Mouse (Mus musculus) heart, embryonic 14.5 days (tissue): ENCODE results near the gene Mad2l2. TPM values are rescaled to one million over a fixed set of nuclear protein-coding genes. Genes with fewer than 3 reads are reported as not detected.

Source experiments
- ATAC-seq: fragments of 200-750 bp; cut with Nextera tagmentation; 2 replicates; pipeline ENCODE4 v1.8.0; 2017; ENCODE audit warnings: low read depth, moderate TSS enrichment; ENCODE audit not compliant: insufficient number of reproducible peaks, insufficient read depth, low FRiP score
- H3K27ac ChIP-seq, 2 experiments: fragments of 200-500 bp in 1 of 2; fragments of 300-500 bp in 1 of 2; sonication (generic) in 1 of 2; replicated peaks in 1 of 2; 2 replicates each; pipeline ENCODE4 v1.5.1; 2012 to 2014; ENCODE audit warnings: low read depth in 2 of 2, low read length in 2 of 2, control low read depth in 1 of 2, mild to moderate bottlenecking in 1 of 2, mixed read lengths in 1 of 2; ENCODE audit not compliant: control insufficient read depth in 1 of 2, insufficient read depth in 1 of 2
- H3K27me3 ChIP-seq: fragments of 300-500 bp; sonication (generic); 2 replicates; pipeline ENCODE4 v1.6.1; 2014; ENCODE audit warnings: mild to moderate bottlenecking, low read length, control low read depth; ENCODE audit not compliant: control insufficient read depth, insufficient read depth
- H3K36me3 ChIP-seq: fragments of 300-500 bp; sonication (generic); 2 replicates; pipeline ENCODE4 v1.6.1; 2014; ENCODE audit warnings: mild to moderate bottlenecking, control low read depth, low read length, mixed read lengths; ENCODE audit not compliant: control insufficient read depth, insufficient read depth
- H3K4me1 ChIP-seq, 2 experiments: fragments of 200-500 bp in 1 of 2; fragments of 300-500 bp in 1 of 2; sonication (generic) in 1 of 2; 2 replicates each; pipeline ENCODE4 v1.6.1; 2012 to 2014; ENCODE audit warnings: low read length in 2 of 2, control low read depth in 1 of 2, mixed read lengths in 1 of 2; ENCODE audit not compliant: control insufficient read depth in 2 of 2, insufficient read depth in 2 of 2
- H3K4me2 ChIP-seq: fragments of 300-500 bp; sonication (generic); 2 replicates; pipeline ENCODE4 v1.6.1; 2014; ENCODE audit warnings: mild to moderate bottlenecking, low read length
- H3K4me3 ChIP-seq, 2 experiments: fragments of 200-500 bp in 1 of 2; fragments of 300-500 bp in 1 of 2; sonication (generic) in 1 of 2; 2 replicates each; pipeline ENCODE4 v1.5.1; 2012 to 2014; ENCODE audit warnings: low read length in 2 of 2, mild to moderate bottlenecking in 2 of 2, control low read depth in 1 of 2, low read depth in 1 of 2, moderate library complexity in 1 of 2; ENCODE audit not compliant: control insufficient read depth in 1 of 2, insufficient read depth in 1 of 2
- H3K9ac ChIP-seq: fragments of 300-500 bp; sonication (generic); 2 replicates; pipeline ENCODE4 v1.6.1; 2014; ENCODE audit warnings: mild to moderate bottlenecking, low read length
- H3K9me3 ChIP-seq: fragments of 300-500 bp; sonication (generic); 2 replicates; pipeline ENCODE4 v1.6.1; 2016; ENCODE audit warnings: low read length, control low read depth; ENCODE audit not compliant: control insufficient read depth
- WGBS: fragments of 180-500 bp; shearing (Covaris S2); extraction: QIAGEN DNeasy Blood & Tissue Kit; methylation state at CpG from one replicate; pipeline ENCODE4 v1.1.7; 2014; 5-methylcytosine and 5-hydroxymethylcytosine counted together
- polyA plus RNA-seq: library from polyadenylated mRNA; unstranded; fragments of >200 nt; fragmentation: Nextera tagmentation; extraction: Ambion mirVana; gene quantifications from 2 replicates; pipeline ENCODE4 v1.2.1, GENCODE M21; 2014

Mad2l2 gene
- polyA plus RNA-seq, 1 experiment from 2014 or later, result 40.9 TPM

- Histone ChIP-seq H3K27ac (no peak overlapping the region), H3K4me2 (no peak overlapping the region), H3K4me3 (no peak overlapping the region), H3K9ac (no peak overlapping the region), H3K27me3 (no peaks in the 10 kb centered on the region; the same call in 1 of the 2 replicates), H3K36me3 (no peaks in the 10 kb centered on the region), H3K4me1 (no peaks in the 10 kb centered on the region), H3K9me3 (peaks cover 5% of the 10 kb centered on the region; the same call in 1 of the 2 replicates)
- WGBS, result 70% methylated on average over 9 of the region's 9 CpGs
- no peak for ATAC-seq
Observed at GRCm38 (mm10) chr4:148120555-148120954, 9.6 kb upstream of the Mad2l2 start.

GRCm38 (mm10) chr4:148121362-148121761, 8.8 kb upstream of the Mad2l2 start:
- ATAC-seq, result no peak
- H3K4me1 ChIP-seq, result no peaks in the 10 kb centered on the region
- H3K9ac ChIP-seq, result no peak overlapping the region
- no peak overlapping the region for H3K4me3 ChIP-seq
- WGBS, result 75% methylated on average over 4 of the region's 4 CpGs
- H3K27ac ChIP-seq, result no peak overlapping the region
- H3K4me2 ChIP-seq, result no peak overlapping the region
- H3K9me3 ChIP-seq, result peaks cover 5% of the 10 kb centered on the region; the same call in 1 of the 2 replicates
- H3K27me3 ChIP-seq, result no peaks in the 10 kb centered on the region; the same call in 1 of the 2 replicates
- H3K36me3 ChIP-seq, result no peaks in the 10 kb centered on the region

- Histone ChIP-seq H3K4me1 (no peaks in the 10 kb centered on the region), H3K9me3 (peaks cover 2% of the 10 kb centered on the region; the same call in 1 of the 2 replicates), H3K36me3 (no peaks in the 10 kb centered on the region), H3K27ac (no peak overlapping the region), H3K4me3 (no peak overlapping the region), H3K9ac (no peak overlapping the region), H3K27me3 (no peaks in the 10 kb centered on the region; the same call in 1 of the 2 replicates), H3K4me2 (no peak overlapping the region)
- no peak for ATAC-seq
- 14% methylated on average over 6 of the region's 6 CpGs for WGBS
Observed at GRCm38 (mm10) chr4:148121982-148122693, 8.0 kb upstream of the Mad2l2 start.

- Histone ChIP-seq H3K4me1 (no peaks in the 10 kb centered on the region), H3K27ac (no peak overlapping the region), H3K27me3 (peaks cover 2% of the 10 kb centered on the region), H3K9ac (no peak overlapping the region), H3K4me3 (no peak overlapping the region), H3K9me3 (no peaks in the 10 kb centered on the region), H3K4me2 (no peak overlapping the region), H3K36me3 (no peaks in the 10 kb centered on the region)
- no peak for ATAC-seq
- WGBS, result 80% methylated on average over 3 of the region's 3 CpGs
Observed at GRCm38 (mm10) chr4:148122694-148123066, 7.5 kb upstream of the Mad2l2 start.

- H3K4me3 ChIP-seq, result no peak overlapping the region
- H3K4me1 ChIP-seq, result no peaks in the 10 kb centered on the region; a peak in 2 of 4 replicates
- H3K9me3 ChIP-seq, result no peaks in the 10 kb centered on the region
- H3K27me3 ChIP-seq, result peaks cover 53% of the 10 kb centered on the region
- WGBS, result 50% methylated on average over 1 of the region's 1 CpGs
- no peak overlapping the region for H3K9ac ChIP-seq
- no peak overlapping the region for H3K27ac ChIP-seq
- no peaks in the 10 kb centered on the region for H3K36me3 ChIP-seq
- H3K4me2 ChIP-seq, result no peak overlapping the region
- no peak for ATAC-seq
Observed at GRCm38 (mm10) chr4:148128241-148128640, 1.9 kb upstream of the Mad2l2 start.

- Histone ChIP-seq H3K4me1 (no peaks in the 10 kb centered on the region; a peak in 2 of 4 replicates), H3K27ac (no peak overlapping the region), H3K36me3 (no peaks in the 10 kb centered on the region), H3K9me3 (no peaks in the 10 kb centered on the region), H3K9ac (no peak overlapping the region), H3K27me3 (peaks cover 53% of the 10 kb centered on the region), H3K4me2 (no peak overlapping the region), H3K4me3 (no peak overlapping the region)
- WGBS, result 50% methylated on average over 2 of the region's 2 CpGs
- no peak for ATAC-seq
Observed at GRCm38 (mm10) chr4:148128672-148129071, 1.5 kb upstream of the Mad2l2 start.

- WGBS, result under 1% methylated on average over 62 of the region's 87 CpGs
- Histone ChIP-seq H3K36me3 (no peaks in the 10 kb centered on the region), H3K4me2 (peak within 1 kb of the TSS; percentile 96), H3K4me3 (peak within 1 kb of the TSS; percentile 50 to 52), H3K27me3 (peaks cover 53% of the 10 kb centered on the region), H3K4me1 (no peaks in the 10 kb centered on the region; a peak in 2 of 4 replicates), H3K27ac (no peak within 1 kb of the TSS), H3K9me3 (no peaks in the 10 kb centered on the region), H3K9ac (peak within 1 kb of the TSS; percentile 65)
- ATAC-seq, result peak; percentile 54; the same call in 1 of the 2 replicates
Observed at GRCm38 (mm10) chr4:148130561-148131413, 603 bp downstream of the Mad2l2 start, which contains the start of gene Draxin. Draxin (minus strand) TSS chr4:148130698.
